Mouse (Mus musculus): ENCODE data around the gene Fam205a3. TPM values are rescaled to one million over a fixed set of nuclear protein-coding genes. Genes with fewer than 3 reads are reported as not detected.

Gene Fam205a3
- not detected for polyA plus RNA-seq (2014; fragmentation: Illumina TruSeq; extraction: RNeasy Lipid Tissue Mini Kit (QIAGEN cat#74804); ENCODE audit: low read depth, low replicate concordance)

GRCm38 (mm10) chr4:42318034-42318433 lies at the start of gene Fam205a3:
Gene Fam205a3 (plus strand): TSS chr4:42318334.

GRCm38 (mm10) chr4:42293967-42294366 lies 24.2 kb upstream of the Fam205a3 start, which contains the start of gene Gm21953:
Gene Gm21953 (plus strand): TSS chr4:42294267.

Other genes with a start within 250 kb of the Fam205a3 start
- not detected for gene Gm3893, start 227.1 kb upstream of the Fam205a3 start, polyA plus RNA-seq (2014; fragmentation: Illumina TruSeq; extraction: RNeasy Lipid Tissue Mini Kit (QIAGEN cat#74804); ENCODE audit: low read depth, low replicate concordance)
- gene Gm13304, start 203.5 kb upstream of the Fam205a3 start, polyA plus RNA-seq (2014; fragmentation: Illumina TruSeq; extraction: RNeasy Lipid Tissue Mini Kit (QIAGEN cat#74804); ENCODE audit: low read depth, low replicate concordance): not detected
- gene Gm13306, start 164.9 kb upstream of the Fam205a3 start, polyA plus RNA-seq (2014; fragmentation: Illumina TruSeq; extraction: RNeasy Lipid Tissue Mini Kit (QIAGEN cat#74804); ENCODE audit: low read depth, low replicate concordance): not detected
- gene Gm13305, start 149.7 kb upstream of the Fam205a3 start, polyA plus RNA-seq (2014; fragmentation: Illumina TruSeq; extraction: RNeasy Lipid Tissue Mini Kit (QIAGEN cat#74804); ENCODE audit: low read depth, low replicate concordance): not detected
- gene Gm10600, start 77.7 kb upstream of the Fam205a3 start, polyA plus RNA-seq (2014; fragmentation: Illumina TruSeq; extraction: RNeasy Lipid Tissue Mini Kit (QIAGEN cat#74804); ENCODE audit: low read depth, low replicate concordance): 0.53 TPM
- gene Ccl21b, start 62.6 kb upstream of the Fam205a3 start, polyA plus RNA-seq (2014; fragmentation: Illumina TruSeq; extraction: RNeasy Lipid Tissue Mini Kit (QIAGEN cat#74804); ENCODE audit: low read depth, low replicate concordance): not detected
- gene Gm21953, start 24.1 kb upstream of the Fam205a3 start, polyA plus RNA-seq (2014; fragmentation: Illumina TruSeq; extraction: RNeasy Lipid Tissue Mini Kit (QIAGEN cat#74804); ENCODE audit: low read depth, low replicate concordance): not detected
- gene Gm21586, start 121.0 kb downstream of the Fam205a3 start, polyA plus RNA-seq (2014; fragmentation: Illumina TruSeq; extraction: RNeasy Lipid Tissue Mini Kit (QIAGEN cat#74804); ENCODE audit: low read depth, low replicate concordance): not detected
- gene Gm2163, start 148.4 kb downstream of the Fam205a3 start, polyA plus RNA-seq (2014; fragmentation: Illumina TruSeq; extraction: RNeasy Lipid Tissue Mini Kit (QIAGEN cat#74804); ENCODE audit: low read depth, low replicate concordance): not detected
- gene Fam205a2, start 209.8 kb downstream of the Fam205a3 start, polyA plus RNA-seq (2014; fragmentation: Illumina TruSeq; extraction: RNeasy Lipid Tissue Mini Kit (QIAGEN cat#74804); ENCODE audit: low read depth, low replicate concordance): not detected

Measured in kidney, adult 10 weeks (tissue).